Mouse (Mus musculus): ENCODE data around the gene Dclre1c.

DNA sequence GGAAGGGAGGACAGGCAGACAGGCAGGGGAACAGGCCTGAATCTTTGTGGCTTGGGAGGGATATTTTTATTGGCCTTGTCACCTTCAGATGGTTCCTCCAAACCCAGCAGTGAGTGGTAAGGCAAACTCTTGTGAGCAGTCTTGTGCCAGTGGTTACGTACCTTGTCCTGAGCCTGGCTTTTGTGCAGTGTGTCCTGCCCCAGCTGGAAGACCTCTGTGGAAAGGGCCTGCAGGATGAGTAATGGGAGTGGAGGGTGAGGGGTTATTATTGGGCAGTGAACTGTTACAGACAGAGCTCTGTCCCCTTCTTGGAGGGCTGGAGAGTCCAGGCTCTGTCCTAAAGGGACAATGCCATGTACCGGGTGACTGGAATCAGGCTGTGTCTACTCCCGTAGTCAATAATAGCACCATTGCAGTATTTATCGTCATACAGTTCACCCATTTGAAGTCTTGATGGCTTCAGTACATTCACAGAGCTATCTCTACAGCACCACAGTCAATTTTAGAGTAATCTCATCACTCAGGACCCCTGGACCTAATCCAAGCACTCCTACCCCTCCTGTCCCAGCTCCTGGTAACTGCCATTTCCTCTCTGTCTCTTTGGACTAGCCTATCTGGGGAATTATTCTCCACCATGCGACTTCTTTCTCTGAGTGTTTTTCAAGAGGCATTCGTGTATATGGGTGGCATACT is 11.6 kb downstream of the Dclre1c start:
- TF ChIP-seq CTCF (IDR thresholded peaks at IDR 0.05; ENCODE audit: low read depth) (no peak), EP300 (optimal IDR thresholded peaks at IDR 0.05) (no peak)
